Mouse (Mus musculus): ENCODE data around the gene Gan.

Gene Gan

GRCm38 (mm10) chr8:117200803-117201202 is 42.9 kb downstream of the Gan start:
- no peak for DNase-seq (ENCODE audit: low spot score)

GRCm38 (mm10) chr8:117201221-117202017 is 43.5 kb downstream of the Gan start:
- no peak for DNase-seq (ENCODE audit: low spot score)

- DNase-seq (ENCODE audit: low spot score) = no peak
These were observed 45.1 kb downstream of the Gan start for GRCm38 (mm10) chr8:117203085-117203484.

GRCm38 (mm10) chr8:117205884-117206283 is 47.9 kb downstream of the Gan start:
- no peak for DNase-seq (ENCODE audit: low spot score)

GRCm38 (mm10) chr8:117206636-117207035 is 48.7 kb downstream of the Gan start:
- no peak for DNase-seq (ENCODE audit: low spot score)

GRCm38 (mm10) chr8:117209150-117209549 is 51.2 kb downstream of the Gan start:
- DNase-seq (ENCODE audit: low spot score) = no peak

GRCm38 (mm10) chr8:117212100-117212499 is 54.2 kb downstream of the Gan start:
- DNase-seq (ENCODE audit: low spot score) = no peak

- no peak for DNase-seq (ENCODE audit: low spot score)
These were observed 59.8 kb downstream of the Gan start for GRCm38 (mm10) chr8:117217724-117218123.

- peak; percentile 68 for DNase-seq (ENCODE audit: low spot score)
These were observed 64.5 kb downstream of the Gan start for GRCm38 (mm10) chr8:117222396-117222795.

- peak; percentile 94 for DNase-seq (ENCODE audit: low spot score)
These were observed 66.7 kb downstream of the Gan start for GRCm38 (mm10) chr8:117224630-117225029.

GRCm38 (mm10) chr8:117226306-117226705 is 68.4 kb downstream of the Gan start:
- no peak for DNase-seq (ENCODE audit: low spot score)

- DNase-seq (ENCODE audit: low spot score) = no peak
These were observed 69.4 kb downstream of the Gan start for GRCm38 (mm10) chr8:117227339-117227738.

- no peak for DNase-seq (ENCODE audit: low spot score)
These were observed 75.3 kb downstream of the Gan start for GRCm38 (mm10) chr8:117233199-117233598.

GRCm38 (mm10) chr8:117236531-117236930 is 78.6 kb downstream of the Gan start:
- DNase-seq (ENCODE audit: low spot score) = no peak

- no peak for DNase-seq (ENCODE audit: low spot score)
These were observed 82.4 kb downstream of the Gan start for GRCm38 (mm10) chr8:117240326-117240725.

GRCm38 (mm10) chr8:117240841-117241494 is 83.0 kb downstream of the Gan start:
- DNase-seq (ENCODE audit: low spot score) = no peak

GRCm38 (mm10) chr8:117241848-117242247 is 83.9 kb downstream of the Gan start:
- no peak for DNase-seq (ENCODE audit: low spot score)

GRCm38 (mm10) chr8:117242286-117242685 is 84.4 kb downstream of the Gan start:
- no peak for DNase-seq (ENCODE audit: low spot score)

- no peak for DNase-seq (ENCODE audit: low spot score)
These were observed 86.7 kb downstream of the Gan start for GRCm38 (mm10) chr8:117244601-117245000.

GRCm38 (mm10) chr8:117248341-117248740 is 90.4 kb downstream of the Gan start:
- no peak for DNase-seq (ENCODE audit: low spot score)

GRCm38 (mm10) chr8:117251086-117251681 is 93.2 kb downstream of the Gan start:
- no peak for DNase-seq (ENCODE audit: low spot score)

- no peak for DNase-seq (ENCODE audit: low spot score)
These were observed 94.7 kb downstream of the Gan start for GRCm38 (mm10) chr8:117252650-117253049.

Measured in testis, postnatal 10 days (tissue).